Mouse (Mus musculus) kidney, postnatal 0 days (tissue): ENCODE measurements around the gene D430041D05Rik. TPM values are rescaled to one million over a fixed set of nuclear protein-coding genes. Genes with fewer than 3 reads are reported as not detected.

ENCODE experiments used
- ATAC-seq: fragments of 200-750 bp; cut with Nextera tagmentation; replicated peaks from 2 replicates; pipeline ENCODE4 v1.8.0; 2017; ENCODE audit warnings: low read depth, moderate number of reproducible peaks, moderate TSS enrichment, moderate library complexity; ENCODE audit not compliant: low FRiP score
- DNase-seq: peaks from one replicate; pipeline ENCODE4 v3.0.0-alpha.2; 2016; ENCODE audit warnings: low spot score
- H3K27ac ChIP-seq: fragments of 300-500 bp; sonication (generic); 2 replicates; pipeline ENCODE4 v1.5.1; 2014; ENCODE audit warnings: mild to moderate bottlenecking
- H3K27me3 ChIP-seq: fragments of 300-500 bp; sonication (generic); 2 replicates; pipeline ENCODE4 v1.6.1; 2014; ENCODE audit warnings: low read length, mixed read lengths; ENCODE audit not compliant: insufficient read depth
- H3K36me3 ChIP-seq: fragments of 300-500 bp; sonication (generic); 2 replicates; pipeline ENCODE4 v1.6.1; 2014; ENCODE audit warnings: low read length, mixed read lengths; ENCODE audit not compliant: insufficient read depth
- H3K4me1 ChIP-seq: fragments of 300-500 bp; sonication (generic); replicated peaks from 2 replicates; pipeline ENCODE4 v1.6.1; 2014; ENCODE audit warnings: antibody characterized with exemption, low read length, mixed read lengths; ENCODE audit not compliant: insufficient read depth
- H3K4me2 ChIP-seq: fragments of 300-500 bp; sonication (generic); 2 replicates; pipeline ENCODE4 v1.6.1; 2014; ENCODE audit warnings: mild to moderate bottlenecking, low read length, moderate library complexity, mixed read lengths
- H3K4me3 ChIP-seq: fragments of 300-500 bp; sonication (generic); replicated peaks from 2 replicates; pipeline ENCODE4 v1.5.1; 2014; ENCODE audit warnings: low read depth, low read length
- H3K9ac ChIP-seq: fragments of 300-500 bp; sonication (generic); 2 replicates; pipeline ENCODE4 v1.6.1; 2014; ENCODE audit warnings: low read depth, low read length
- H3K9me3 ChIP-seq: fragments of 300-500 bp; sonication (generic); replicated peaks from 2 replicates; pipeline ENCODE4 v1.6.1; 2016; ENCODE audit warnings: low read length, inconsistent platforms, mixed read lengths
- CTCF ChIP-seq: IDR thresholded peaks from 2 replicates; pipeline ENCODE4 v1.5.1; 2016; ENCODE audit warnings: antibody characterized with exemption, low read depth, mild to moderate bottlenecking, moderate library complexity
- WGBS: fragments of 180-500 bp; shearing (Covaris S2); extraction: QIAGEN DNeasy Blood & Tissue Kit; methylation state at CpG from one replicate; pipeline ENCODE4 v1.1.7; 2014; 5-methylcytosine and 5-hydroxymethylcytosine counted together
- polyA plus RNA-seq: library from polyadenylated mRNA; unstranded; fragments of >200 nt; fragmentation: Nextera tagmentation; extraction: Ambion mirVana; gene quantifications from 2 replicates; pipeline ENCODE4 v1.2.1, GENCODE M21; 2015

Gene D430041D05Rik
- polyA plus RNA-seq, 1 experiment from 2014 or later: 0.22 TPM

- ATAC-seq (no peak), DNase-seq (no peak)
- Histone ChIP-seq H3K9me3 (no peaks in the 10 kb centered on the region), H3K4me1 (no peaks in the 10 kb centered on the region), H3K4me3 (no peak overlapping the region), H3K27me3 (no peaks in the 10 kb centered on the region), H3K9ac (no peak overlapping the region), H3K36me3 (no peaks in the 10 kb centered on the region), H3K4me2 (no peak overlapping the region), H3K27ac (no peak overlapping the region)
- TF ChIP-seq CTCF: no peak
- WGBS: 63% methylated on average over 2 of the region's 2 CpGs
Measured at GRCm38 (mm10) chr2:104230444-104230843, 180.4 kb downstream of the D430041D05Rik start.

GRCm38 (mm10) chr2:104226057-104226456 lies 184.8 kb downstream of the D430041D05Rik start:
- 87% methylated on average over 4 of the region's 4 CpGs for WGBS
- no peak for ATAC-seq
- no peak for TF ChIP-seq CTCF
- Histone ChIP-seq H3K27ac (no peak overlapping the region), H3K4me2 (no peak overlapping the region), H3K9ac (no peak overlapping the region), H3K4me3 (no peak overlapping the region), H3K4me1 (no peaks in the 10 kb centered on the region), H3K36me3 (no peaks in the 10 kb centered on the region), H3K27me3 (no peaks in the 10 kb centered on the region), H3K9me3 (no peaks in the 10 kb centered on the region)
- DNase-seq: no peak

- Histone ChIP-seq H3K9me3 (no peaks in the 10 kb centered on the region), H3K9ac (no peak overlapping the region), H3K4me3 (no peak overlapping the region), H3K4me1 (no peaks in the 10 kb centered on the region), H3K4me2 (no peak overlapping the region), H3K36me3 (no peaks in the 10 kb centered on the region), H3K27me3 (no peaks in the 10 kb centered on the region), H3K27ac (no peak overlapping the region)
- TF ChIP-seq CTCF: no peak
- 63% methylated on average over 14 of the region's 14 CpGs for WGBS
- ATAC-seq: no peak
- DNase-seq: no peak
Measured at GRCm38 (mm10) chr2:104219733-104220391, 191.0 kb downstream of the D430041D05Rik start.

GRCm38 (mm10) chr2:104218588-104219065 lies 192.2 kb downstream of the D430041D05Rik start:
- Histone ChIP-seq H3K27me3 (no peaks in the 10 kb centered on the region), H3K9ac (no peak overlapping the region), H3K4me3 (no peak overlapping the region), H3K36me3 (no peaks in the 10 kb centered on the region), H3K4me1 (no peaks in the 10 kb centered on the region), H3K27ac (no peak overlapping the region), H3K9me3 (no peaks in the 10 kb centered on the region), H3K4me2 (no peak overlapping the region)
- no peak for TF ChIP-seq CTCF
- ATAC-seq (no peak), DNase-seq (peak; percentile 42)
- 20% methylated on average over 9 of the region's 9 CpGs for WGBS

GRCm38 (mm10) chr2:104218114-104218513 lies 192.7 kb downstream of the D430041D05Rik start:
- TF ChIP-seq CTCF: no peak
- H3K9ac ChIP-seq: no peak overlapping the region
- H3K4me2 ChIP-seq: no peak overlapping the region
- ATAC-seq (no peak), DNase-seq (no peak)
- no peak overlapping the region for H3K4me3 ChIP-seq
- H3K36me3 ChIP-seq: no peaks in the 10 kb centered on the region
- 43% methylated on average over 10 of the region's 10 CpGs for WGBS
- no peaks in the 10 kb centered on the region for H3K9me3 ChIP-seq
- no peaks in the 10 kb centered on the region for H3K27me3 ChIP-seq
- H3K27ac ChIP-seq: no peak overlapping the region
- no peaks in the 10 kb centered on the region for H3K4me1 ChIP-seq

- no peak for DNase-seq
Measured at GRCm38 (mm10) chr2:104209408-104209807, 201.4 kb downstream of the D430041D05Rik start.

More at GRCm38 (mm10) chr2:104209408-104209807, 201.4 kb downstream of the D430041D05Rik start:
- H3K9me3 ChIP-seq: no peaks in the 10 kb centered on the region
- no peaks in the 10 kb centered on the region for H3K4me1 ChIP-seq
- H3K27me3 ChIP-seq: no peaks in the 10 kb centered on the region
- no peak overlapping the region for H3K4me2 ChIP-seq
- no peak overlapping the region for H3K27ac ChIP-seq
- no peak for ATAC-seq
- WGBS: 76% methylated on average over 2 of the region's 2 CpGs
- no peaks in the 10 kb centered on the region for H3K36me3 ChIP-seq
- no peak overlapping the region for H3K9ac ChIP-seq
- TF ChIP-seq CTCF: no peak
- no peak overlapping the region for H3K4me3 ChIP-seq
